ENCODE assay signal across 8 mouse cellular contexts in genomic region chr11:70021264-70022132, GRCm38 (mm10). TPM values are rescaled to one million over a fixed set of nuclear protein-coding genes. Genes with fewer than 3 reads are reported as not detected.
DNase-seq lines count a peak whose midpoint lies in the region; ATAC-seq lines count a peak whose summit lies in the region.

No protein-coding gene starts in this region.

- peaks cover 85% of the 10 kb centered on the region for H3K4me1 ChIP-seq in hindbrain, embryonic 13.5 days (replicated peaks)

- H3K27me3 ChIP-seq in hindbrain, embryonic 13.5 days, result no peaks in the 10 kb centered on the region

- DNase-seq in NIH3T3 (ENCODE audit: low read depth), result peak; percentile 99
- DNase-seq in cerebellum, postnatal 10 days, result peak; percentile 99
- DNase-seq in frontal cortex, postnatal 10 days (ENCODE audit: low spot score in 2 of 2), result peak; percentile 98
- peak; percentile 85 to 88 for DNase-seq in layer of hippocampus, postnatal 25 days (ENCODE audit: extremely low spot score in 1 of 2, low spot score in 1 of 2)
- peak; percentile 96 for DNase-seq in lung, postnatal 25 days (ENCODE audit: low spot score)
- peak; percentile 100 for DNase-seq in retina, embryonic 14.5 days (ENCODE audit: low spot score)
- DNase-seq in thymus, postnatal 4 days, result peak; percentile 98

- H3K4me2 ChIP-seq in hindbrain, embryonic 13.5 days, result peak overlapping the region; percentile 90

- H3K36me3 ChIP-seq in hindbrain, embryonic 13.5 days, result no peaks in the 10 kb centered on the region

- no peaks in the 10 kb centered on the region for H3K9me3 ChIP-seq in hindbrain, embryonic 13.5 days

- H3K9ac ChIP-seq in hindbrain, embryonic 13.5 days, result peak overlapping the region; percentile 97

- 1% methylated on average over 39 of the region's 40 CpGs for WGBS in hindbrain, embryonic 13.5 days

- peak; percentile 77 for ATAC-seq in hindbrain, embryonic 13.5 days (ENCODE audit: low FRiP score)

- peak overlapping the region; percentile 96 for H3K27ac ChIP-seq in hindbrain, embryonic 13.5 days

- H3K4me3 ChIP-seq in hindbrain, embryonic 13.5 days, result peak overlapping the region; percentile 77

RNA-seq across cellular contexts. Expression of gene Dlg4, which starts 4.8 kb away (rescaled TPM):
- 28.1 TPM in 2 replicates for polyA plus RNA-seq in hindbrain, embryonic 13.5 days (2015; fragmentation: Nextera tagmentation; extraction: Ambion mirVana)
- total RNA-seq in layer of hippocampus, postnatal 25 days (2021), result 100 to 1,000 TPM; 857 to 887 TPM

RNA-seq across cellular contexts. Expression of gene Acadvl, which starts 6.3 kb away (rescaled TPM):
- 56.9 and 59.4 TPM in 2 replicates for polyA plus RNA-seq in hindbrain, embryonic 13.5 days (2015; fragmentation: Nextera tagmentation; extraction: Ambion mirVana)
- 10 to 100 TPM; 56.9 to 62.4 TPM for total RNA-seq in layer of hippocampus, postnatal 25 days (2021)

RNA-seq across cellular contexts. Expression of gene Dvl2, which starts 21.1 kb away (rescaled TPM):
- 26.8 and 28.6 TPM in 2 replicates for polyA plus RNA-seq in hindbrain, embryonic 13.5 days (2015; fragmentation: Nextera tagmentation; extraction: Ambion mirVana)
- total RNA-seq in layer of hippocampus, postnatal 25 days (2021), result 10 to 100 TPM; 31.2 to 37.8 TPM

RNA-seq across cellular contexts. Expression of gene Phf23, which starts 25.9 kb away (rescaled TPM):
- polyA plus RNA-seq in hindbrain, embryonic 13.5 days (2015; fragmentation: Nextera tagmentation; extraction: Ambion mirVana), result 72.9 and 74.8 TPM in 2 replicates
- 10 to 100 TPM; 41.4 to 46.9 TPM for total RNA-seq in layer of hippocampus, postnatal 25 days (2021)

RNA-seq across cellular contexts. Expression of gene Gabarap, which starts 30.6 kb away (rescaled TPM):
- 670 and 709 TPM in 2 replicates for polyA plus RNA-seq in hindbrain, embryonic 13.5 days (2015; fragmentation: Nextera tagmentation; extraction: Ambion mirVana)
- total RNA-seq in layer of hippocampus, postnatal 25 days (2021), result 100 to 1,000 TPM; 229 to 258 TPM

Comparison
In these comparisons a context has a peak if more than half of its experiments do, and no peak if none do; other contexts are left out.
1. Peak in every context shown above with its lines: DNase-seq, ATAC-seq, H3K4me3 ChIP-seq and H3K27ac ChIP-seq.